Mouse (Mus musculus) hindbrain, postnatal 0 days (tissue): ENCODE data around the gene Mat1a. TPM values are rescaled to one million over a fixed set of nuclear protein-coding genes. Genes with fewer than 3 reads are reported as not detected.

Source experiments
- ATAC-seq: fragments of 200-750 bp; cut with Nextera tagmentation; 2 replicates; pipeline ENCODE4 v1.8.0; 2017; ENCODE audit warnings: mild to moderate bottlenecking, moderate TSS enrichment, moderate library complexity
- DNase-seq: peaks from one replicate; pipeline ENCODE4 v3.0.0-alpha.2; 2015; ENCODE audit warnings: low spot score
- H3K27ac ChIP-seq: fragments of 300-500 bp; sonication (generic); 2 replicates; pipeline ENCODE4 v1.5.1; 2014; ENCODE audit warnings: mild to moderate bottlenecking
- H3K27me3 ChIP-seq: fragments of 300-500 bp; sonication (generic); 2 replicates; pipeline ENCODE4 v1.6.1; 2014; ENCODE audit warnings: low read length, mixed read lengths; ENCODE audit not compliant: insufficient read depth
- H3K36me3 ChIP-seq: fragments of 300-500 bp; sonication (generic); 2 replicates; pipeline ENCODE4 v1.6.1; 2014; ENCODE audit warnings: low read length, mixed read lengths; ENCODE audit not compliant: insufficient read depth
- H3K4me1 ChIP-seq: fragments of 300-500 bp; sonication (generic); 2 replicates; pipeline ENCODE4 v1.6.1; 2014; ENCODE audit warnings: antibody characterized with exemption, low read length, mixed read lengths; ENCODE audit not compliant: insufficient read depth
- H3K4me2 ChIP-seq: fragments of 300-500 bp; sonication (generic); 2 replicates; pipeline ENCODE4 v1.6.1; 2014; ENCODE audit warnings: low read depth, mild to moderate bottlenecking, low read length, moderate library complexity, mixed read lengths
- H3K4me3 ChIP-seq: fragments of 300-500 bp; sonication (generic); 2 replicates; pipeline ENCODE4 v1.5.1; 2014; ENCODE audit warnings: low read length
- H3K9ac ChIP-seq: fragments of 300-500 bp; sonication (generic); replicated peaks from 2 replicates; pipeline ENCODE4 v1.6.1; 2014; ENCODE audit warnings: mild to moderate bottlenecking, low read length, moderate library complexity, mixed read lengths
- H3K9me3 ChIP-seq: fragments of 300-500 bp; sonication (generic); 2 replicates; pipeline ENCODE4 v1.6.1; 2016; ENCODE audit warnings: low read length, mixed read lengths
- CTCF ChIP-seq: IDR thresholded peaks from 2 replicates; pipeline ENCODE4 v1.5.1; 2016; ENCODE audit warnings: antibody characterized with exemption, control low read depth, low read depth
- WGBS: fragments of 180-500 bp; shearing (Covaris S2); extraction: QIAGEN DNeasy Blood & Tissue Kit; methylation state at CpG from one replicate; pipeline ENCODE4 v1.1.7; 2014; 5-methylcytosine and 5-hydroxymethylcytosine counted together
- polyA plus RNA-seq: library from polyadenylated mRNA; unstranded; fragments of >200 nt; fragmentation: Nextera tagmentation; extraction: Ambion mirVana; gene quantifications from 2 replicates; pipeline ENCODE4 v1.2.1, GENCODE M21; 2015
- total RNA-seq: library from RNA; depleted of rRNA; stranded (reverse); fragments of >200 nt; gene quantifications from 2 replicates; pipeline ENCODE4 v1.2.3, GENCODE M21; 2014

Mat1a gene
- total and polyA plus RNA-seq, 2 experiments from 2014 or later: not detected

- ATAC-seq: no peak
- TF ChIP-seq CTCF: no peak
- Histone ChIP-seq H3K27me3 (no peaks in the 10 kb centered on the region), H3K9me3 (no peaks in the 10 kb centered on the region), H3K27ac (no peak overlapping the region), H3K4me2 (no peak overlapping the region), H3K36me3 (no peaks in the 10 kb centered on the region), H3K4me1 (no peaks in the 10 kb centered on the region), H3K9ac (no peak overlapping the region), H3K4me3 (no peak overlapping the region)
- WGBS: 85% methylated on average over 2 of the region's 2 CpGs
- no peak for DNase-seq
Measured at GRCm38 (mm10) chr14:41082408-41082807, 22.4 kb upstream of the Mat1a start.

- ATAC-seq (no peak), DNase-seq (no peak)
- 88% methylated on average over 1 of the region's 1 CpGs for whole genome bisulfite sequencing
- Histone ChIP-seq H3K4me2 (no peak overlapping the region), H3K9ac (no peak overlapping the region), H3K36me3 (no peaks in the 10 kb centered on the region), H3K4me1 (no peaks in the 10 kb centered on the region), H3K9me3 (no peaks in the 10 kb centered on the region), H3K27ac (no peak overlapping the region), H3K27me3 (no peaks in the 10 kb centered on the region), H3K4me3 (no peak overlapping the region)
- peak; percentile 33 for TF ChIP-seq CTCF
Measured at GRCm38 (mm10) chr14:41087509-41087908, 17.3 kb upstream of the Mat1a start.

- 55% methylated on average over 8 of the region's 8 CpGs for WGBS
- no peak for ATAC-seq
- no peak overlapping the region for H3K4me2 ChIP-seq
- H3K4me3 ChIP-seq: no peak overlapping the region
- no peaks in the 10 kb centered on the region for H3K9me3 ChIP-seq
- H3K36me3 ChIP-seq: no peaks in the 10 kb centered on the region
- no peaks in the 10 kb centered on the region for H3K27me3 ChIP-seq
- TF ChIP-seq CTCF: peak; percentile 53
- H3K27ac ChIP-seq: no peak overlapping the region
- H3K4me1 ChIP-seq: no peaks in the 10 kb centered on the region
- no peak overlapping the region for H3K9ac ChIP-seq
- DNase-seq: peak; percentile 4
Measured at GRCm38 (mm10) chr14:41090777-41091176, 14.1 kb upstream of the Mat1a start.

- no peaks in the 10 kb centered on the region for H3K9me3 ChIP-seq
- H3K27me3 ChIP-seq: no peaks in the 10 kb centered on the region
- no peak overlapping the region for H3K4me3 ChIP-seq
- no peak overlapping the region for H3K4me2 ChIP-seq
- no peaks in the 10 kb centered on the region for H3K36me3 ChIP-seq
- no peak overlapping the region for H3K9ac ChIP-seq
- H3K27ac ChIP-seq: no peak overlapping the region
- TF ChIP-seq CTCF: peak; percentile 77
- WGBS: 65% methylated on average over 1 of the region's 1 CpGs
- DNase-seq: peak; percentile 15
- H3K4me1 ChIP-seq: no peaks in the 10 kb centered on the region
- no peak for ATAC-seq
Measured at GRCm38 (mm10) chr14:41094114-41094513, 10.7 kb upstream of the Mat1a start.

GRCm38 (mm10) chr14:41096296-41096860 lies 8.5 kb upstream of the Mat1a start:
- no peak for ATAC-seq
- no peaks in the 10 kb centered on the region for H3K27me3 ChIP-seq
- 90% methylated on average over 3 of the region's 3 CpGs for WGBS
- no peak for TF ChIP-seq CTCF
- H3K9me3 ChIP-seq: no peaks in the 10 kb centered on the region
- H3K27ac ChIP-seq: no peak overlapping the region
- H3K4me2 ChIP-seq: no peak overlapping the region
- H3K4me3 ChIP-seq: no peak overlapping the region
- DNase-seq: no peak
- H3K4me1 ChIP-seq: no peaks in the 10 kb centered on the region
- H3K36me3 ChIP-seq: no peaks in the 10 kb centered on the region
- no peak overlapping the region for H3K9ac ChIP-seq

- Histone ChIP-seq H3K4me1 (no peaks in the 10 kb centered on the region), H3K4me2 (no peak overlapping the region), H3K4me3 (no peak overlapping the region), H3K27ac (no peak overlapping the region), H3K27me3 (no peaks in the 10 kb centered on the region), H3K9ac (no peak overlapping the region), H3K36me3 (no peaks in the 10 kb centered on the region), H3K9me3 (no peaks in the 10 kb centered on the region)
- no peak for TF ChIP-seq CTCF
- 72% methylated on average over 1 of the region's 1 CpGs for WGBS
- ATAC-seq (no peak), DNase-seq (no peak)
Measured at GRCm38 (mm10) chr14:41098726-41099125, 6.1 kb upstream of the Mat1a start.

- no peak overlapping the region for H3K9ac ChIP-seq
- no peaks in the 10 kb centered on the region for H3K4me1 ChIP-seq
- no peaks in the 10 kb centered on the region for H3K27me3 ChIP-seq
- TF ChIP-seq CTCF: no peak
- no peak overlapping the region for H3K4me2 ChIP-seq
- ATAC-seq (no peak), DNase-seq (no peak)
- 89% methylated on average over 3 of the region's 3 CpGs for WGBS
- H3K27ac ChIP-seq: no peak overlapping the region
- no peaks in the 10 kb centered on the region for H3K36me3 ChIP-seq
- no peak overlapping the region for H3K4me3 ChIP-seq
- no peaks in the 10 kb centered on the region for H3K9me3 ChIP-seq
Measured at GRCm38 (mm10) chr14:41100712-41101111, 4.1 kb upstream of the Mat1a start.
